30 mouse cellular contexts compared by ENCODE assay signal in the genomic region with DNA sequence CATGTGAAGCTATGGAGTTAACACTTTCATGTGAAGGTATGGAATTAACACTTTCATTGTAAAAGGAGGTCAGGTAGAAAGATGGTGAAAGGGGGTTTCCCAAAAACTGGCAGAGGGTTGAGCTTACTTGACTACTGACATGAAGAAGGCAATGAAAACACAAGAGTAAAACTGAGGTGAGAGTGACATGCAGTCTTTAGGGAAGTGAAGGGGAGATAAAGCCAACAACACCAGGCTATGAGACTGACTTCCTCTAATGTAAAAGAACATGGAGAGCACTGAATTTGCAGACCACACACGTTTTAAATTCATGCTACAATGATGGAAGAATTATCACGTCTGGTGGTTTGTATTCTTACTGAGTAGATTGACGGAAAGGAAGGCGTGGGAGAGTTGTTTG.
"Had no signal": no experiment of that assay in that cellular context is flagged by ENCODE, and none has a peak within 500 bp of the region (broad histone marks: within the 10 kb centered on the region; RNA-seq: fewer than 3 reads in every experiment).

No protein-coding gene starts in this region.

- H3K27me3 ChIP-seq: limb, embryonic 12.5 days; limb, embryonic 13.5 days; limb, embryonic 15.5 days; liver, embryonic 12.5 days; liver, embryonic 13.5 days; liver, embryonic 15.5 days; lung, embryonic 15.5 days; megakaryocyte, embryonic 14.5 days; midbrain, embryonic 12.5 days; midbrain, embryonic 13.5 days; midbrain, embryonic 15.5 days had no signal

- H3K36me3 ChIP-seq: limb, embryonic 10.5 days; limb, embryonic 12.5 days; limb, embryonic 13.5 days; limb, embryonic 15.5 days; liver, embryonic 12.5 days; liver, embryonic 13.5 days; liver, embryonic 15.5 days; lung, embryonic 15.5 days; midbrain, embryonic 10.5 days; midbrain, embryonic 12.5 days; midbrain, embryonic 13.5 days; midbrain, embryonic 15.5 days had no signal

- H3K9ac ChIP-seq: limb, embryonic 12.5 days; limb, embryonic 13.5 days; limb, embryonic 15.5 days; liver, embryonic 12.5 days; liver, embryonic 13.5 days; liver, embryonic 14.5 days; liver, embryonic 15.5 days; liver, postnatal 0 days; lung, embryonic 14.5 days; lung, embryonic 15.5 days; midbrain, embryonic 12.5 days; midbrain, embryonic 13.5 days; midbrain, embryonic 15.5 days had no signal

- DNase-seq: left cerebral cortex, postnatal 4 days; liver; liver, embryonic 13.5 days; liver, postnatal 0 days; lung, adult 18-20 months; lung, adult 2 months; lung, embryonic 14.5 days; lung, postnatal 10 days; lung, postnatal 14 days; lung, postnatal 36 days; lung, postnatal 4 days; midbrain, embryonic 14.5 days had no signal

- H3K4me2 ChIP-seq: limb, embryonic 12.5 days; limb, embryonic 13.5 days; limb, embryonic 15.5 days; liver, embryonic 11.5 days; liver, embryonic 12.5 days; liver, embryonic 13.5 days; liver, embryonic 15.5 days; lung, embryonic 14.5 days; lung, embryonic 15.5 days; midbrain, embryonic 12.5 days; midbrain, embryonic 13.5 days; midbrain, embryonic 15.5 days had no signal

- H3K4me3 ChIP-seq: left cerebral cortex, adult 2 months; limb, embryonic 10.5 days; limb, embryonic 12.5 days; limb, embryonic 13.5 days; limb, embryonic 15.5 days; liver, embryonic 12.5 days; liver, embryonic 13.5 days; liver, embryonic 15.5 days; lung, embryonic 15.5 days; megakaryocyte, embryonic 14.5 days; midbrain, embryonic 10.5 days; midbrain, embryonic 12.5 days; midbrain, embryonic 13.5 days; midbrain, embryonic 15.5 days; myocyte had no signal

- H3K9me3 ChIP-seq: limb, embryonic 10.5 days; limb, embryonic 12.5 days; limb, embryonic 13.5 days; limb, embryonic 15.5 days; liver, embryonic 12.5 days; liver, embryonic 13.5 days; liver, embryonic 15.5 days; lung, embryonic 15.5 days; midbrain, embryonic 10.5 days; midbrain, embryonic 12.5 days; midbrain, embryonic 13.5 days; midbrain, embryonic 15.5 days had no signal

- H3K27ac ChIP-seq: left cerebral cortex, adult 2 months; limb, embryonic 10.5 days; limb, embryonic 12.5 days; limb, embryonic 13.5 days; limb, embryonic 15.5 days; liver, embryonic 12.5 days; liver, embryonic 13.5 days; liver, embryonic 14.5 days; liver, embryonic 15.5 days; lung, embryonic 15.5 days; macrophage; midbrain, embryonic 10.5 days; midbrain, embryonic 12.5 days; midbrain, embryonic 13.5 days; midbrain, embryonic 15.5 days had no signal

- ATAC-seq: liver, embryonic 12.5 days; liver, postnatal 0 days; lung, postnatal 0 days; midbrain, embryonic 13.5 days; midbrain, embryonic 15.5 days had no signal

- H3K4me1 ChIP-seq: limb, embryonic 15.5 days; liver, embryonic 12.5 days; liver, embryonic 13.5 days; liver, embryonic 15.5 days; lung, embryonic 15.5 days; megakaryocyte, embryonic 14.5 days; midbrain, embryonic 12.5 days; midbrain, embryonic 13.5 days; midbrain, embryonic 15.5 days had no signal
